Mouse (Mus musculus) embryonic facial prominence, embryonic 14.5 days (tissue): ENCODE data around the gene Gm8439. TPM values are rescaled to one million over a fixed set of nuclear protein-coding genes. Genes with fewer than 3 reads are reported as not detected.
A peak's percentile ranks its signal among the peaks of the same experiment; 100 is the strongest.

Experiments used
- ATAC-seq: fragments of 200-750 bp; cut with Nextera tagmentation; 2 replicates; pipeline ENCODE4 v1.8.0; 2017; ENCODE audit warnings: low read depth, moderate number of reproducible peaks, moderate TSS enrichment
- DNase-seq: peaks from one replicate; pipeline ENCODE4 v3.0.0-alpha.2; 2015; ENCODE audit warnings: low spot score
- H3K27ac ChIP-seq: fragments of 300-500 bp; sonication (generic); replicated peaks from 2 replicates; pipeline ENCODE4 v1.5.1; 2014; ENCODE audit warnings: low read depth, mild to moderate bottlenecking, low read length, moderate library complexity
- H3K27me3 ChIP-seq: fragments of 300-500 bp; sonication (generic); replicated peaks from 2 replicates; pipeline ENCODE4 v1.6.1; 2014; ENCODE audit warnings: low read length; ENCODE audit not compliant: control insufficient read depth, insufficient read depth
- H3K36me3 ChIP-seq: fragments of 300-500 bp; sonication (generic); 2 replicates; pipeline ENCODE4 v1.6.1; 2014; ENCODE audit warnings: low read length, mixed read lengths; ENCODE audit not compliant: control insufficient read depth, insufficient read depth
- H3K4me1 ChIP-seq: fragments of 300-500 bp; sonication (generic); 2 replicates; pipeline ENCODE4 v1.6.1; 2014; ENCODE audit warnings: antibody characterized with exemption, low read length; ENCODE audit not compliant: control insufficient read depth, insufficient read depth
- H3K4me2 ChIP-seq: fragments of 300-500 bp; sonication (generic); 2 replicates; pipeline ENCODE4 v1.6.1; 2014; ENCODE audit warnings: low read depth, mild to moderate bottlenecking, low read length, moderate library complexity, mixed read lengths
- H3K4me3 ChIP-seq: fragments of 300-500 bp; sonication (generic); 2 replicates; pipeline ENCODE4 v1.5.1; 2014; ENCODE audit warnings: low read depth, mild to moderate bottlenecking, low read length
- H3K9ac ChIP-seq: fragments of 300-500 bp; sonication (generic); 2 replicates; pipeline ENCODE4 v1.6.1; 2014; ENCODE audit warnings: low read depth, mild to moderate bottlenecking, low read length, moderate library complexity, mixed read lengths
- H3K9me3 ChIP-seq: fragments of 300-500 bp; sonication (generic); 2 replicates; pipeline ENCODE4 v1.6.1; 2016; ENCODE audit warnings: low read length; ENCODE audit not compliant: control insufficient read depth
- WGBS: fragments of 180-500 bp; shearing (Covaris S2); extraction: QIAGEN DNeasy Blood & Tissue Kit; methylation state at CpG from one replicate; pipeline ENCODE4 v1.1.7; 2014; 5-methylcytosine and 5-hydroxymethylcytosine counted together
- polyA plus RNA-seq: library from polyadenylated mRNA; unstranded; fragments of >200 nt; fragmentation: Nextera tagmentation; extraction: Ambion mirVana; gene quantifications from 2 replicates; pipeline ENCODE4 v1.2.1, GENCODE M21; 2014

Gm8439 gene
- not detected in 2 replicates for polyA plus RNA-seq

- Histone ChIP-seq H3K9ac (no peak within 1 kb of the TSS), H3K4me3 (no peak within 1 kb of the TSS), H3K27ac (no peak within 1 kb of the TSS), H3K9me3 (no peaks in the 10 kb centered on the region), H3K27me3 (peaks cover 13% of the 10 kb centered on the region; the same call in 1 of the 2 replicates), H3K36me3 (no peaks in the 10 kb centered on the region), H3K4me2 (no peak within 1 kb of the TSS), H3K4me1 (no peaks in the 10 kb centered on the region)
- DNase-seq (no peak), ATAC-seq (no peak)
- 14% methylated on average over 4 of the region's 4 CpGs for WGBS
These were observed at the start of gene Gm8439 for GRCm38 (mm10) chr4:120588445-120588844. Gm8439 (plus strand) TSS chr4:120588745.

- WGBS, result 93% methylated on average over 1 of the region's 1 CpGs
These were observed 43.6 kb upstream of the Gm8439 start for GRCm38 (mm10) chr4:120544896-120545295.

DNA sequence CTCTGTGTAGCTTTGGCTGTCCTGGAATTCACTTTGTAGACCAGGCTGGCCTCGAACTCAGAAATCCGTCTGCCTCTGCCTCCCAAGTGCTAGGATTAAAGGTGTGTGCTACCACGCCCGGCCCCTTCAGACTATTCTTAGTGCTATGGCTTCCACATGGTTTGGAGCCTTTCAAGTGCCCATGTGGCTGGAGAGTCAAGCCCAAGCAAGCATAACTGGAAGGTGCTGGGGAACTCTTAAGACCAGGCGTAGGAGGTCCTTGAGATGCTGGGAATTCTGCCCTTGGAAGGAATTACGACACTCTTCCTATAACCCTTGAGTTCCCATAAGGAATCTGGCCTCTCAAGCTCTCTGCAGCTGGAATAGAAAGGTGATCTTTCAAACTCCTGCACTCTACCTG is 32.0 kb upstream of the Gm8439 start:
- Histone ChIP-seq H3K4me1 (no peaks in the 10 kb centered on the region), H3K4me3 (no peak overlapping the region), H3K36me3 (peaks cover 90% of the 10 kb centered on the region), H3K9me3 (no peaks in the 10 kb centered on the region), H3K4me2 (no peak overlapping the region), H3K27me3 (no peaks in the 10 kb centered on the region), H3K27ac (no peak overlapping the region), H3K9ac (no peak overlapping the region)
- ATAC-seq (no peak), DNase-seq (no peak)
- WGBS, result 84% methylated on average over 6 of the region's 6 CpGs

More at GRCm38 (mm10) chr4:120544896-120545295, 43.6 kb upstream of the Gm8439 start:
- no peaks in the 10 kb centered on the region for H3K9me3 ChIP-seq
- no peak for ATAC-seq
- H3K27ac ChIP-seq, result no peak overlapping the region
- H3K36me3 ChIP-seq, result peaks cover 94% of the 10 kb centered on the region
- H3K27me3 ChIP-seq, result no peaks in the 10 kb centered on the region
- DNase-seq, result no peak
- H3K4me3 ChIP-seq, result no peak overlapping the region
- no peaks in the 10 kb centered on the region for H3K4me1 ChIP-seq
- H3K4me2 ChIP-seq, result no peak overlapping the region
- H3K9ac ChIP-seq, result no peak overlapping the region

DNA sequence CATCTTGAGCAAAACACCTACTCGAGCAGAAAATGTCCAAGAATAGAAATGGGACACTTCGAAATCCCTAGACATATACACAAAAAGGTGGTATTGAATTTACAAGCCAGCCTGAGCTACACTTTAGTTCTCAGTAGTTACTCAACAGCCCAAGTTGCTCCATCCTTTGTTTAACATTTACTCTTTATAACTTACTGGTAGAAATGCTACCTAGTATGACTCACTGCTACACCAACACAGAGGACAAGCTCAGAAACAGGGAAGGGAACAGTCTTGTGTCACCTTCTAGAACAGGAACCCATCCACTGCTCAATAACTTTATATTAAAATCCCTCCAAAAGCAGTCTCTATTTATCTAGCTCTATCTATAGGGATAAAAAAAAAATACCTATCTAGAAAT is 22.8 kb upstream of the Gm8439 start:
- H3K4me3 ChIP-seq, result no peak overlapping the region
- no peak overlapping the region for H3K9ac ChIP-seq
- H3K9me3 ChIP-seq, result no peaks in the 10 kb centered on the region
- no peak overlapping the region for H3K27ac ChIP-seq
- H3K4me2 ChIP-seq, result no peak overlapping the region
- DNase-seq (no peak), ATAC-seq (no peak)
- 82% methylated on average over 2 of the region's 2 CpGs for WGBS
- H3K4me1 ChIP-seq, result peaks cover 21% of the 10 kb centered on the region
- no peaks in the 10 kb centered on the region for H3K27me3 ChIP-seq
- H3K36me3 ChIP-seq, result peaks cover 55% of the 10 kb centered on the region

DNA sequence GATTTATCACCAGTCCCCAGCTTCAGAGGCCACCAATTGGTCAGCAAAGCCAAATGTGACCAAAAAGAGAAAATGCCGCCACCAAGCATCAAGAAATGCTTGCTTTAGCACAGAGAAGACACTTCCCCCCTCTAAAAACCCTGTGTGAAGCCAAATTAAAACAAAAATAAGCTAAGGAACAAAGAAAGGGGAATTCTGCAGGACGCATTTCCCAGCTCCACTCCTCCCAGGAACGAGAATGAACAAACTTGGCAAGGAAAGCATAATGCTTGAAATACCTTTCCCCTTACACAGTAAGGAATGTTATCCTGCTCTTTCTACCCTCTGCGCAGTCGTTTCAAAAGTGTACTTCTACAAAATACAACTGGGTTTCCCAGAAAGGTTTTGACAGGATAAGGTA is 20.5 kb upstream of the Gm8439 start:
- H3K4me3 ChIP-seq, result peak overlapping the region; percentile 79
- no peaks in the 10 kb centered on the region for H3K9me3 ChIP-seq
- H3K9ac ChIP-seq, result peak overlapping the region; percentile 90; the same call in 1 of the 2 replicates
- peaks cover 35% of the 10 kb centered on the region for H3K36me3 ChIP-seq
- peaks cover 27% of the 10 kb centered on the region for H3K4me1 ChIP-seq
- H3K27ac ChIP-seq, result peak overlapping the region; percentile 95
- H3K4me2 ChIP-seq, result peak overlapping the region; percentile 87
- no peak for ATAC-seq
- no peaks in the 10 kb centered on the region for H3K27me3 ChIP-seq
- WGBS, result 27% methylated on average over 5 of the region's 5 CpGs
- peak; percentile 83 for DNase-seq

GRCm38 (mm10) chr4:120569025-120569424 is 19.5 kb upstream of the Gm8439 start:
- peak overlapping the region; percentile 95 for H3K27ac ChIP-seq
- H3K9me3 ChIP-seq, result no peaks in the 10 kb centered on the region
- H3K27me3 ChIP-seq, result no peaks in the 10 kb centered on the region
- DNase-seq, result peak; percentile 8
- peak overlapping the region; percentile 90 for H3K9ac ChIP-seq
- ATAC-seq, result no peak
- peak overlapping the region; percentile 87 for H3K4me2 ChIP-seq
- peaks cover 27% of the 10 kb centered on the region for H3K4me1 ChIP-seq
- 4% methylated on average over 4 of the region's 4 CpGs for WGBS
- peaks cover 24% of the 10 kb centered on the region for H3K36me3 ChIP-seq
- H3K4me3 ChIP-seq, result peak overlapping the region; percentile 79

DNA sequence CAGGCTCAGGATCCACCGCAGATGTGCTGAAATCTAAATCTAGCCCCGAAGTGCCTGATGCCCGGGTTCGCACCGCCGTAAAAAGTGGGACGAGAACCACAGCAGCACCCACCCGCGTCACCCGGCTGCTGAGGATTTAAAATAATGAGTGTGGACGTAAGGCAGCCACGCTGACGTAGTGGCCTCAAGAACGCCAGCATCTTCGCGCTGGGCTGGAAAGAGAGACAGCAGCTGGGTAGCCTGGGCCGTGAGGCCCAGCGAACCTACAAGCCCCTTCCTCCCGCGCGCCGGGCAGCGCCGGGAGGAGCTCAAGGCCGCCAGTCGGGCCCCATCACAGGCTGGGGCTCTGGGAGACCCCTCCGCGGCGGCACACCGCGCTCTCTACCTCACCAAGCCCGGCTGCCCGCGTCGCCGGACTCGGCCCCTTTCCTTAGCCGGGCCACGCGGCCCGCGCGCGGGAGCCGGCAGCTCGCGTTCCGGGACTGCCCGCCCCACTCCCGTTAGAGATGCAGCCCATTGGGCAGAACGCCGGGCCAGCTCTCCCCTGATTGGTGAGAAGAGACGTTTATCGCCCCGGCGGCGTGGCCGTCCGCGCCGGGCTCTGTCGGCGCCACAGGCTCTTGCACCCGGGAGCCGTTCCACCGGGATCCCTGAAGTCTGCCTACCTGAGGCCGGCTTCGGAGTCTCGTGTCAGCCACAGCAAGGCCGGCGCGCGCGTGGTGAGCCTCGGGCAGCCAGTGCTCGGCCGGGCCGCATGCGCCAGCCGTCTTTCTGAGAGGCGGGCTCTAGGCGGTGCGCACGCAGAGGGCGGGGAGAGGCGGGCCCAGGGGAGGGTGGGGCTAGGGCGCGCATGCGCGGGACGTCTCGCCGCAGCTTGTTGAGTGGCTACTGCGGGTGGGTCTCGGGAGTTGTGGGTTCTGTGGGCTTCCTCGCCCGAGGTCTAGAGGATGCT is 18.8 kb upstream of the Gm8439 start, which contains the start of gene Ctps:
Ctps (minus strand) TSS at position 791 of the 952 bp plus-strand sequence.
- Histone ChIP-seq H3K4me3 (peak within 1 kb of the TSS; percentile 79), H3K4me2 (peak within 1 kb of the TSS; percentile 87), H3K4me1 (peaks cover 27% of the 10 kb centered on the region), H3K27ac (peak within 1 kb of the TSS; percentile 95), H3K36me3 (peaks cover 17% of the 10 kb centered on the region), H3K9ac (peak within 1 kb of the TSS; percentile 90), H3K9me3 (no peaks in the 10 kb centered on the region), H3K27me3 (no peaks in the 10 kb centered on the region)
- WGBS, result under 1% methylated on average over 33 of the region's 97 CpGs
- peak; percentile 97 for DNase-seq
- peak; percentile 97 for ATAC-seq

DNA sequence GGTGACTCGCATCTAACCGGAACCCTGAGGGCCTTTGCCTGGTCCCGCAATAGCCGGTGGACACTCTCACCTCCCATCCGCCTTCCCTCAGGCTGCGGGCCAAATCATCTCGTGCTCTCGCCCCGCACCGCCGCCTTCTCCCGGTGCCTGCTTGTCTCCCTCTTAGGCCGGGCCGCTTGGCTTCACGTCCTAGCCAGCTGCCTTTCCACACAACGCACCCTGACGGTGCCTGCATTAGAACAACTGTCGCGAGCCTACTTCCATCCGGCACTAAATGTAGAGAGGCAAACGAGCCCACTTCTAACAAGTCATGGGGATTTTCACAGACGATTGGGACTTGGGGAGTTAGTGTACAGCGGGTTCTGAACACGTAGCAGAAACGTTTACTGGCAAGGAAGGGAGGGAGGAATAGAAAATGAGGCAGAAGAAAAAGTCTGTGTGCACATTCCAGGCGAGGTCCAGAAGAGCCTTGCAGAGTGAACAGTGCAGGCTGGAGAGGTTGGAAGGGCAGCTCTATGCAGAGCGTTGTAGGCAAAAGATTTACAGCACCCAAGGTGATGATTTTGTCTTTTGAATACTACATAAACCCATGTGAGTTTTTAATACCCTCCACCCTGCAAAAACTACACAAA is 18.0 kb upstream of the Gm8439 start:
- Histone ChIP-seq H3K9ac (peak overlapping the region; percentile 90), H3K4me2 (peak overlapping the region; percentile 87), H3K27me3 (no peaks in the 10 kb centered on the region), H3K4me1 (peaks cover 27% of the 10 kb centered on the region), H3K27ac (peak overlapping the region; percentile 95), H3K4me3 (peak overlapping the region; percentile 79), H3K36me3 (peaks cover 9% of the 10 kb centered on the region; the same call in 1 of the 2 replicates), H3K9me3 (no peaks in the 10 kb centered on the region)
- ATAC-seq (peak; percentile 56), DNase-seq (no peak)
- 3% methylated on average over 23 of the region's 27 CpGs for WGBS
